Mouse (Mus musculus) ES-E14 (cell line): ENCODE measurements at regions not wholly inside any gene's neighbourhood (a gene's known extent, or its start where the extent isn't known, plus 50 kb on each side); places are given as distances from the start of the nearest gene placed in this dataset.

Source experiments
- CHD2 ChIP-seq: IDR thresholded peaks from 2 replicates; pipeline ENCODE4 v1.6.1; 2014; ENCODE audit warnings: mild to moderate bottlenecking, low read depth, low read length, inconsistent platforms
- MAFK ChIP-seq: IDR thresholded peaks from 2 replicates; pipeline ENCODE4 v1.6.1; 2014; ENCODE audit warnings: mild to moderate bottlenecking, low read depth, low read length, inconsistent platforms; ENCODE audit not compliant: insufficient read depth
- ZNF384 ChIP-seq: IDR thresholded peaks from 2 replicates; pipeline ENCODE4 v1.6.1; 2012; ENCODE audit warnings: low read depth, low read length, inconsistent platforms

GRCm38 (mm10) chr9:62615799-62616198, 61.8 kb upstream of the Itga11 start:
- TF ChIP-seq ZNF384, result no peak
- TF ChIP-seq MAFK, result no peak
- TF ChIP-seq CHD2, result no peak
